Mouse (Mus musculus): ENCODE measurements around the gene Il4.

DNA sequence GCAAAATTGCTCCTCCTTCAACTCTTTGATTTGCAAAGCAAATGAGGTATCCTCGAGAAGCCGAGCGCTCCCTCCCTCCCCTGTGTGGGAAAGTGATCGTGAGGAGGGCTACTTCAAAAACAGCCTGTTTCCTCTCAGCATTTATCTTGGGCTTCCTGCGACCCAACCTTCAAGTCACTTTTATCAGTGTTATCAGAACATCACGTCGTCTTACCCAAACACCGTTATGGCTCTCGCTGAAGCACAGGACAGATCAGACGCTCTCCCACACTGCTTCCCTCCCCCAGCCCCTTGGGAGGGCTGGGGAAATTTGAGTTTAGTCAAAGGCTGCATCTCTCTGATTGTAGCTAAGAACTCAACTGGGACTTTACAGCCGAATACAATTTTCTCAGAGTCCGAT lies 12.9 kb downstream of the Il4 start:
- TF ChIP-seq CTCF (IDR thresholded peaks at IDR 0.05; ENCODE audit: extremely low read depth, insufficient read depth, insufficient read length, insufficient replicate concordance) (no peak), POLR2A (IDR thresholded peaks at IDR 0.05; ENCODE audit: low read depth, low read length) (no peak)

Measured in spleen, adult 2 months (tissue).